Mouse (Mus musculus) macrophage (primary cell): ENCODE results near the gene Islr2. TPM values are rescaled to one million over a fixed set of nuclear protein-coding genes. Genes with fewer than 3 reads are reported as not detected.

ENCODE experiments used
- H3K27ac ChIP-seq: fragments of 350-480 bp; formaldehyde crosslinking; 2 replicates; pipeline ENCODE4 v1.9.0; 2021
- H3K36me3 ChIP-seq: fragments of 350-480 bp; formaldehyde crosslinking; 2 replicates; pipeline ENCODE4 v1.9.0; 2021; ENCODE audit errors: inconsistent target
- H3K4me3 ChIP-seq: fragments of 350-480 bp; formaldehyde crosslinking; 2 replicates; pipeline ENCODE4 v1.9.0; 2021; ENCODE audit errors: inconsistent target
- H3K79me2 ChIP-seq: fragments of 350-480 bp; formaldehyde crosslinking; 2 replicates; pipeline ENCODE4 v1.9.0; 2021; ENCODE audit errors: inconsistent target
- WGBS: methylation state at CpG from one replicate; pipeline ENCODE4 v1.1.7; 2026; ENCODE audit warnings: inconsistent platforms; ENCODE audit not compliant: missing documents; 5-methylcytosine and 5-hydroxymethylcytosine counted together
- polyA plus RNA-seq: library from polyadenylated mRNA; stranded (reverse); fragments of 250-400 nt; gene quantifications from 3 replicates; pipeline ENCODE4 v1.2.4, GENCODE M21; 2018; ENCODE audit warnings: inconsistent platforms

Gene Islr2
- polyA plus RNA-seq, 1 experiment from 2014 or later, result not detected

- Histone ChIP-seq H3K36me3 (no peaks in the 10 kb centered on the region), H3K79me2 (no peaks in the 10 kb centered on the region), H3K4me3 (no peak overlapping the region), H3K27ac (no peak overlapping the region)
- WGBS, result 9% methylated on average over 5 of the region's 5 CpGs
These were observed 43.8 kb downstream of the Islr2 start for GRCm38 (mm10) chr9:58160315-58160714.

- no peak overlapping the region for H3K27ac ChIP-seq
- 66% methylated on average over 4 of the region's 4 CpGs for WGBS
- H3K79me2 ChIP-seq, result no peaks in the 10 kb centered on the region
- H3K36me3 ChIP-seq, result no peaks in the 10 kb centered on the region
- H3K4me3 ChIP-seq, result no peak overlapping the region
These were observed 44.3 kb downstream of the Islr2 start for GRCm38 (mm10) chr9:58159855-58160254.

- Histone ChIP-seq H3K27ac (no peak overlapping the region), H3K4me3 (no peak overlapping the region), H3K79me2 (no peaks in the 10 kb centered on the region), H3K36me3 (no peaks in the 10 kb centered on the region)
- 19% methylated on average over 6 of the region's 7 CpGs for WGBS
These were observed 45.4 kb downstream of the Islr2 start for GRCm38 (mm10) chr9:58158541-58159311.

- no peak overlapping the region for H3K27ac ChIP-seq
- 92% methylated on average over 13 of the region's 13 CpGs for WGBS
These were observed 46.3 kb downstream of the Islr2 start for GRCm38 (mm10) chr9:58157838-58158237.

GRCm38 (mm10) chr9:58156819-58157560 is 47.1 kb downstream of the Islr2 start:
- H3K4me3 ChIP-seq, result no peak overlapping the region
- WGBS, result 86% methylated on average over 22 of the region's 22 CpGs

More at GRCm38 (mm10) chr9:58157838-58158237, 46.3 kb downstream of the Islr2 start:
- Histone ChIP-seq H3K4me3 (no peak overlapping the region), H3K79me2 (no peaks in the 10 kb centered on the region), H3K36me3 (no peaks in the 10 kb centered on the region)

GRCm38 (mm10) chr9:58155366-58155765 is 48.8 kb downstream of the Islr2 start:
- H3K27ac ChIP-seq, result no peak overlapping the region
- no peaks in the 10 kb centered on the region for H3K79me2 ChIP-seq
- 94% methylated on average over 3 of the region's 3 CpGs for WGBS
- no peaks in the 10 kb centered on the region for H3K36me3 ChIP-seq
- H3K4me3 ChIP-seq, result no peak overlapping the region

More at GRCm38 (mm10) chr9:58156819-58157560, 47.1 kb downstream of the Islr2 start:
- Histone ChIP-seq H3K27ac (no peak overlapping the region), H3K36me3 (no peaks in the 10 kb centered on the region), H3K79me2 (no peaks in the 10 kb centered on the region)

GRCm38 (mm10) chr9:58153095-58153494 is 51.0 kb downstream of the Islr2 start:
- Histone ChIP-seq H3K36me3 (no peaks in the 10 kb centered on the region), H3K79me2 (no peaks in the 10 kb centered on the region), H3K4me3 (no peak overlapping the region), H3K27ac (no peak overlapping the region)
- 96% methylated on average over 3 of the region's 3 CpGs for WGBS

GRCm38 (mm10) chr9:58150733-58151361 is 53.3 kb downstream of the Islr2 start:
- no peak overlapping the region for H3K4me3 ChIP-seq
- no peak overlapping the region for H3K27ac ChIP-seq
- WGBS, result 79% methylated on average over 4 of the region's 4 CpGs
- H3K36me3 ChIP-seq, result no peaks in the 10 kb centered on the region
- no peaks in the 10 kb centered on the region for H3K79me2 ChIP-seq

- Histone ChIP-seq H3K36me3 (no peaks in the 10 kb centered on the region), H3K4me3 (no peak overlapping the region), H3K79me2 (no peaks in the 10 kb centered on the region), H3K27ac (no peak overlapping the region)
- WGBS, result 71% methylated on average over 2 of the region's 2 CpGs
These were observed 55.3 kb downstream of the Islr2 start for GRCm38 (mm10) chr9:58148806-58149205.

Other genes with a start within 250 kb of the Islr2 start
- gene Cyp11a1, start 197.9 kb downstream of the Islr2 start, polyA plus RNA-seq, result not detected in 3 replicates
- not detected in 3 replicates for gene Stra6, start 140.5 kb downstream of the Islr2 start, polyA plus RNA-seq
- not detected in 3 replicates for gene Ccdc33, start 85.5 kb downstream of the Islr2 start, polyA plus RNA-seq
- not detected in 3 replicates for gene Islr, start within 50 bp of the Islr2 start, polyA plus RNA-seq
- gene Pml, start 45.5 kb upstream of the Islr2 start, polyA plus RNA-seq, result 34.6 to 63.1 TPM (median 37.1 TPM) in 3 replicates
- 18.3 to 33.2 TPM (median 18.3 TPM) in 3 replicates for gene Stoml1, start 48.8 kb upstream of the Islr2 start, polyA plus RNA-seq
- gene Loxl1, start 108.9 kb upstream of the Islr2 start, polyA plus RNA-seq, result not detected in 3 replicates
- gene Tbc1d21, start 166.1 kb upstream of the Islr2 start, polyA plus RNA-seq, result not detected in 3 replicates